Mouse (Mus musculus): ENCODE results near the gene Pabpn1l.

- TF ChIP-seq TAL1 (conservative IDR thresholded peaks at IDR 0.05; ENCODE audit: low read depth, low read length) = no peak
- TF ChIP-seq POLR2AphosphoS5 (IDR thresholded peaks at IDR 0.05; ENCODE audit: insufficient replicate concordance, low read depth, low read length) = no peak
- TF ChIP-seq CTCF (IDR thresholded peaks at IDR 0.05; ENCODE audit: low read depth, low read length) = no peak
- TF ChIP-seq GATA1 (IDR thresholded peaks at IDR 0.05; ENCODE audit: borderline replicate concordance, low read length) = no peak
Observed at GRCm38 (mm10) chr8:122611295-122612133, 11.0 kb downstream of the Pabpn1l start, which contains the start of the genes Galns and Trappc2l.
